Mouse (Mus musculus) fibroblast of lung, adult 2 months (primary cell): ENCODE data around the gene Msi2.

Experiments
- DNase-seq: peaks from one replicate; pipeline ENCODE4 v3.0.0-alpha.2; 2011; ENCODE audit warnings: low read depth

Gene Msi2

GRCm38 (mm10) chr11:88401333-88401732 is 317.0 kb downstream of the Msi2 start:
- DNase-seq, result no peak

GRCm38 (mm10) chr11:88400926-88401325 is 317.4 kb downstream of the Msi2 start:
- no peak for DNase-seq

GRCm38 (mm10) chr11:88400235-88400634 is 318.1 kb downstream of the Msi2 start:
- DNase-seq, result peak; percentile 60

GRCm38 (mm10) chr11:88399431-88399830 is 318.9 kb downstream of the Msi2 start:
- DNase-seq, result no peak

- no peak for DNase-seq
Measured at GRCm38 (mm10) chr11:88399028-88399427, 319.3 kb downstream of the Msi2 start.

- DNase-seq, result no peak
Measured at GRCm38 (mm10) chr11:88395076-88395990, 323.0 kb downstream of the Msi2 start.

- no peak for DNase-seq
Measured at GRCm38 (mm10) chr11:88394341-88395075, 323.8 kb downstream of the Msi2 start.

- DNase-seq, result no peak
Measured at GRCm38 (mm10) chr11:88392715-88393114, 325.6 kb downstream of the Msi2 start.

GRCm38 (mm10) chr11:88391181-88391814 is 327.0 kb downstream of the Msi2 start:
- no peak for DNase-seq

- DNase-seq, result no peak
Measured at GRCm38 (mm10) chr11:88389530-88389929, 328.8 kb downstream of the Msi2 start.

GRCm38 (mm10) chr11:88386916-88387315 is 331.4 kb downstream of the Msi2 start:
- no peak for DNase-seq

- no peak for DNase-seq
Measured at GRCm38 (mm10) chr11:88382449-88382848, 335.9 kb downstream of the Msi2 start.

- no peak for DNase-seq
Measured at GRCm38 (mm10) chr11:88381145-88381909, 337.0 kb downstream of the Msi2 start.

GRCm38 (mm10) chr11:88379635-88380034 is 338.7 kb downstream of the Msi2 start:
- DNase-seq, result no peak

- DNase-seq, result no peak
Measured at GRCm38 (mm10) chr11:88378686-88379339, 339.5 kb downstream of the Msi2 start.

- no peak for DNase-seq
Measured at GRCm38 (mm10) chr11:88372589-88372988, 345.7 kb downstream of the Msi2 start.

- DNase-seq, result no peak
Measured at GRCm38 (mm10) chr11:88369898-88370297, 348.4 kb downstream of the Msi2 start.

- no peak for DNase-seq
Measured at GRCm38 (mm10) chr11:88367501-88367900, 350.8 kb downstream of the Msi2 start.

- DNase-seq, result peak; percentile 36
Measured at GRCm38 (mm10) chr11:88365914-88366540, 352.3 kb downstream of the Msi2 start.

GRCm38 (mm10) chr11:88364231-88364630 is 354.1 kb downstream of the Msi2 start:
- DNase-seq, result no peak

GRCm38 (mm10) chr11:88363481-88363880 is 354.8 kb downstream of the Msi2 start:
- no peak for DNase-seq
